Comparison of ENCODE assay signal across 15 mouse cellular contexts in genomic region chr10:113240766-113241372, GRCm38 (mm10).
DNase-seq lines count a peak whose midpoint lies in the region; ATAC-seq and TF ChIP-seq lines count a peak whose summit lies in the region.
"Had no signal": no experiment of that assay in that cellular context is flagged by ENCODE, and none has a peak within 500 bp of the region (broad histone marks: within the 10 kb centered on the region; RNA-seq: fewer than 3 reads in every experiment).

No protein-coding gene starts in this region.

- no peak for TF ChIP-seq POLR2A in brain, embryonic 14.5 days (IDR thresholded peaks at IDR 0.05; ENCODE audit: borderline replicate concordance, extremely low read depth, insufficient read depth, insufficient read length, poor library complexity, severe bottlenecking)

- no peak for TF ChIP-seq CTCF in brain, embryonic 14.5 days (IDR thresholded peaks at IDR 0.05; ENCODE audit: borderline replicate concordance, extremely low read depth, insufficient read depth, insufficient read length)

- no peak for ATAC-seq in monocyte, adult 5-6 weeks (replicated peaks; ENCODE audit: insufficient number of reproducible peaks, low FRiP score, low TSS enrichment, poor library complexity, severe bottlenecking)
- ATAC-seq: CD4-positive, CD25-positive, alpha-beta regulatory T cell, adult 4 months had no signal

- intact Hi-C loops in left cerebral cortex, postnatal 36 days (cut with DNase I) = no loop called here

- peak; percentile 2 for DNase-seq in R1 (ENCODE audit: low read depth, low spot score)
- peak; percentile 43 for DNase-seq in brain, embryonic 14.5 days (ENCODE audit: low read depth)
- DNase-seq in layer of hippocampus, adult 9-11 months = peak; percentile 37
- DNase-seq in left cerebral cortex, postnatal 36 days (ENCODE audit: low spot score in 2 of 2) = peak; percentile 22 to 31
- DNase-seq in heart, adult 18-20 months = no peak
- no peak for DNase-seq in cerebellum, postnatal 10 days
- DNase-seq: cerebellum, adult 8-10 months; heart, adult 11 months; heart, postnatal 10 days; kidney, adult 11 months; kidney, postnatal 25 days; lung, adult 18-20 months; spleen, adult 18-20 months had no signal

Comparison
In these comparisons a context has a peak if more than half of its experiments do, and no peak if none do; other contexts are left out.
1. DNase-seq: peak in R1 (single experiment), brain, embryonic 14.5 days (single experiment), layer of hippocampus, adult 9-11 months (single experiment) and left cerebral cortex, postnatal 36 days (2 of 2); none in heart, adult 18-20 months (0 of 2) and cerebellum, postnatal 10 days (0 of 2).